Mouse (Mus musculus): ENCODE measurements around the gene Ddi2. TPM values are rescaled to one million over a fixed set of nuclear protein-coding genes. Genes with fewer than 3 reads are reported as not detected.

Gene Ddi2
- polyA plus RNA-seq, 1 experiment: 30.9 TPM

GRCm38 (mm10) chr4:141762102-141762598 lies 38.9 kb upstream of the Ddi2 start:
- TF ChIP-seq CTCF (IDR thresholded peaks at IDR 0.05; ENCODE audit: borderline replicate concordance, insufficient read depth, low read length): no peak
- TF ChIP-seq POLR2A (IDR thresholded peaks at IDR 0.05; ENCODE audit: low read depth, low read length): no peak
- Histone ChIP-seq H3K4me1 (ENCODE audit: control insufficient read depth, insufficient read depth, low read length) (peaks cover 4% of the 10 kb centered on the region; the same call in 1 of the 2 replicates), H3K4me3 (ENCODE audit: insufficient read depth, low read length) (no peak overlapping the region), H3K27ac (ENCODE audit: insufficient read depth, low read length) (no peak overlapping the region)

- Histone ChIP-seq H3K27ac (ENCODE audit: insufficient read depth, low read length) (no peak overlapping the region), H3K4me1 (ENCODE audit: control insufficient read depth, insufficient read depth, low read length) (no peaks in the 10 kb centered on the region), H3K4me3 (ENCODE audit: insufficient read depth, low read length) (no peak overlapping the region)
- TF ChIP-seq POLR2A (IDR thresholded peaks at IDR 0.05; ENCODE audit: low read depth, low read length) (no peak), CTCF (IDR thresholded peaks at IDR 0.05; ENCODE audit: borderline replicate concordance, insufficient read depth, low read length) (no peak)
Measured at GRCm38 (mm10) chr4:141760942-141761341, 37.7 kb upstream of the Ddi2 start.

GRCm38 (mm10) chr4:141758874-141759542 lies 35.8 kb upstream of the Ddi2 start:
- TF ChIP-seq CTCF (IDR thresholded peaks at IDR 0.05; ENCODE audit: borderline replicate concordance, insufficient read depth, low read length) (no peak), POLR2A (IDR thresholded peaks at IDR 0.05; ENCODE audit: low read depth, low read length) (no peak)
- no peak overlapping the region for H3K4me3 ChIP-seq (ENCODE audit: insufficient read depth, low read length)
- H3K27ac ChIP-seq (ENCODE audit: insufficient read depth, low read length): no peak overlapping the region
- no peaks in the 10 kb centered on the region for H3K4me1 ChIP-seq (ENCODE audit: control insufficient read depth, insufficient read depth, low read length)

- Histone ChIP-seq H3K4me3 (ENCODE audit: insufficient read depth, low read length) (no peak overlapping the region), H3K27ac (ENCODE audit: insufficient read depth, low read length) (no peak overlapping the region), H3K4me1 (ENCODE audit: control insufficient read depth, insufficient read depth, low read length) (no peaks in the 10 kb centered on the region)
- TF ChIP-seq CTCF (IDR thresholded peaks at IDR 0.05; ENCODE audit: borderline replicate concordance, insufficient read depth, low read length): no peak
- TF ChIP-seq POLR2A (IDR thresholded peaks at IDR 0.05; ENCODE audit: low read depth, low read length): no peak
Measured at GRCm38 (mm10) chr4:141757124-141757523, 33.9 kb upstream of the Ddi2 start.

- Histone ChIP-seq H3K4me1 (ENCODE audit: control insufficient read depth, insufficient read depth, low read length) (0 out of 2 replicates have a peak, but pooled peaks cover 2% of the 10 kb centered on the region), H3K27ac (ENCODE audit: insufficient read depth, low read length) (no peak overlapping the region), H3K4me3 (ENCODE audit: insufficient read depth, low read length) (no peak overlapping the region)
- TF ChIP-seq POLR2A (IDR thresholded peaks at IDR 0.05; ENCODE audit: low read depth, low read length): no peak
Measured at GRCm38 (mm10) chr4:141755375-141755930, 32.2 kb upstream of the Ddi2 start.

- Histone ChIP-seq H3K27ac (ENCODE audit: insufficient read depth, low read length) (no peak overlapping the region), H3K4me1 (ENCODE audit: control insufficient read depth, insufficient read depth, low read length) (0 out of 2 replicates have a peak, but pooled peaks cover 2% of the 10 kb centered on the region)
- TF ChIP-seq CTCF (IDR thresholded peaks at IDR 0.05; ENCODE audit: borderline replicate concordance, insufficient read depth, low read length) (no peak), POLR2A (IDR thresholded peaks at IDR 0.05; ENCODE audit: low read depth, low read length) (no peak)
Measured at GRCm38 (mm10) chr4:141752076-141752421, 28.8 kb upstream of the Ddi2 start.

GRCm38 (mm10) chr4:141751419-141752075 lies 28.3 kb upstream of the Ddi2 start:
- Histone ChIP-seq H3K4me1 (ENCODE audit: control insufficient read depth, insufficient read depth, low read length) (0 out of 2 replicates have a peak, but pooled peaks cover 2% of the 10 kb centered on the region), H3K4me3 (ENCODE audit: insufficient read depth, low read length) (no peak overlapping the region), H3K27ac (ENCODE audit: insufficient read depth, low read length) (no peak overlapping the region)
- TF ChIP-seq POLR2A (IDR thresholded peaks at IDR 0.05; ENCODE audit: low read depth, low read length) (no peak), CTCF (IDR thresholded peaks at IDR 0.05; ENCODE audit: borderline replicate concordance, insufficient read depth, low read length) (no peak)

More at GRCm38 (mm10) chr4:141752076-141752421, 28.8 kb upstream of the Ddi2 start:
- H3K4me3 ChIP-seq (ENCODE audit: insufficient read depth, low read length): no peak overlapping the region

GRCm38 (mm10) chr4:141750826-141751225 lies 27.6 kb upstream of the Ddi2 start:
- Histone ChIP-seq H3K27ac (ENCODE audit: insufficient read depth, low read length) (no peak overlapping the region), H3K4me3 (ENCODE audit: insufficient read depth, low read length) (no peak overlapping the region), H3K4me1 (ENCODE audit: control insufficient read depth, insufficient read depth, low read length) (0 out of 2 replicates have a peak, but pooled peaks cover 2% of the 10 kb centered on the region)
- TF ChIP-seq POLR2A (IDR thresholded peaks at IDR 0.05; ENCODE audit: low read depth, low read length) (no peak), CTCF (IDR thresholded peaks at IDR 0.05; ENCODE audit: borderline replicate concordance, insufficient read depth, low read length) (no peak)

GRCm38 (mm10) chr4:141749557-141749956 lies 26.3 kb upstream of the Ddi2 start:
- TF ChIP-seq POLR2A (IDR thresholded peaks at IDR 0.05; ENCODE audit: low read depth, low read length): no peak
- no peak for TF ChIP-seq CTCF (IDR thresholded peaks at IDR 0.05; ENCODE audit: borderline replicate concordance, insufficient read depth, low read length)
- Histone ChIP-seq H3K27ac (ENCODE audit: insufficient read depth, low read length) (no peak overlapping the region), H3K4me3 (ENCODE audit: insufficient read depth, low read length) (no peak overlapping the region), H3K4me1 (ENCODE audit: control insufficient read depth, insufficient read depth, low read length) (0 out of 2 replicates have a peak, but pooled peaks cover 2% of the 10 kb centered on the region)

All from embryonic fibroblast, embryonic 13.5 days (primary cell).